Mouse (Mus musculus) CH12.LX (cell line): ENCODE measurements around the gene Hbb-bh1. TPM values are rescaled to one million over a fixed set of nuclear protein-coding genes. Genes with fewer than 3 reads are reported as not detected.

Source experiments
- DNase-seq: peaks from one replicate; pipeline ENCODE4 v3.0.0-alpha.2; 2013; ENCODE audit errors: extremely low read depth
- H3K27ac ChIP-seq: 2 replicates; pipeline ENCODE4 v1.5.1; 2012; ENCODE audit warnings: low read depth, mild to moderate bottlenecking, control low read depth, moderate library complexity; ENCODE audit not compliant: insufficient read depth
- H3K27me3 ChIP-seq: replicated peaks from 2 replicates; pipeline ENCODE3; 2012; ENCODE audit warnings: inconsistent platforms
- H3K36me3 ChIP-seq, 2 experiments: replicated peaks in 1 of 2; 2 replicates each; pipeline versions ENCODE3 to v1.6.1; 2012; ENCODE audit warnings: inconsistent platforms in 1 of 2, low read length in 1 of 2, mild to moderate bottlenecking in 1 of 2, mixed read lengths in 1 of 2, moderate library complexity in 1 of 2; ENCODE audit not compliant: control insufficient read depth in 1 of 2, insufficient read depth in 1 of 2
- H3K4me1 ChIP-seq, 2 experiments: 2 replicates each; pipeline ENCODE4 v1.6.1; 2012; ENCODE audit warnings: inconsistent platforms in 1 of 2, moderate library complexity in 1 of 2; ENCODE audit not compliant: insufficient read depth in 2 of 2, control insufficient read depth in 1 of 2
- H3K4me2 ChIP-seq: 2 replicates; pipeline ENCODE4 v1.6.1; 2012; ENCODE audit warnings: low read depth, mild to moderate bottlenecking, control low read depth; ENCODE audit not compliant: poor library complexity, insufficient read depth, severe bottlenecking
- H3K4me3 ChIP-seq, 3 experiments: fragments of 150-350 bp in 1 of 3; sonication (generic) in 1 of 3; replicated peaks in 1 of 3; 2 replicates each; pipeline versions ENCODE3 to v1.5.1; 2011 to 2012; ENCODE audit warnings: low read depth in 2 of 3, low read length in 2 of 3, mild to moderate bottlenecking in 2 of 3, moderate library complexity in 2 of 3, control low read depth in 1 of 3, improper control_type of control experiment in 1 of 3, inconsistent platforms in 1 of 3, mixed read lengths in 1 of 3; ENCODE audit not compliant: poor library complexity in 1 of 3
- H3K79me2 ChIP-seq: replicated peaks from 2 replicates; pipeline ENCODE4 v1.6.1; 2012; ENCODE audit warnings: mild to moderate bottlenecking, moderate library complexity; ENCODE audit not compliant: control insufficient read depth, poor library complexity, insufficient read depth, severe bottlenecking; ENCODE audit errors: extremely low read depth
- H3K9ac ChIP-seq: 2 replicates; pipeline ENCODE4 v1.6.1; 2012; ENCODE audit warnings: low read depth, mild to moderate bottlenecking, control low read depth, moderate library complexity; ENCODE audit not compliant: insufficient read depth
- H3K9me3 ChIP-seq: replicated peaks from 2 replicates; pipeline ENCODE3; 2012; ENCODE audit warnings: low read length, inconsistent platforms, mixed read lengths
- BHLHE40 ChIP-seq: IDR thresholded peaks from 2 replicates; pipeline ENCODE4 v1.6.1; 2011; ENCODE audit warnings: mild to moderate bottlenecking, low read depth, low read length, improper control_type of control experiment
- CHD2 ChIP-seq: IDR thresholded peaks from 2 replicates; pipeline ENCODE4 v1.6.1; 2011; ENCODE audit warnings: low read length, improper control_type of control experiment
- E2F4 ChIP-seq: IDR thresholded peaks from 2 replicates; pipeline ENCODE4 v1.6.1; 2011; ENCODE audit warnings: low read depth, low read length, improper control_type of control experiment; ENCODE audit not compliant: insufficient replicate concordance
- EP300 ChIP-seq: IDR thresholded peaks from 2 replicates; pipeline ENCODE4 v1.6.1; 2011; ENCODE audit warnings: low read length, improper control_type of control experiment
- ETS1 ChIP-seq: conservative IDR thresholded peaks from 2 replicates; pipeline ENCODE4 v1.6.1; 2012; ENCODE audit warnings: low read depth, mild to moderate bottlenecking, inconsistent platforms, low read length, improper control_type of control experiment, moderate library complexity
- GABPA ChIP-seq: IDR thresholded peaks from 2 replicates; pipeline ENCODE4 v1.6.1; 2012; ENCODE audit warnings: low read depth, low read length, improper control_type of control experiment, inconsistent platforms; ENCODE audit not compliant: insufficient replicate concordance
- HCFC1 ChIP-seq: IDR thresholded peaks from 2 replicates; pipeline ENCODE4 v1.6.1; 2012; ENCODE audit warnings: low read depth, mild to moderate bottlenecking, inconsistent platforms, low read length, improper control_type of control experiment
- IRF4 ChIP-seq: IDR thresholded peaks from 2 replicates; pipeline ENCODE4 v1.6.1; 2014; ENCODE audit warnings: low read depth, mild to moderate bottlenecking, inconsistent platforms, low read length, improper control_type of control experiment
- JUN ChIP-seq: IDR thresholded peaks from 2 replicates; pipeline ENCODE4 v1.6.1; 2011; ENCODE audit warnings: low read depth, mild to moderate bottlenecking, low read length, improper control_type of control experiment, moderate library complexity; ENCODE audit not compliant: insufficient read depth
- JUND ChIP-seq: conservative IDR thresholded peaks from 2 replicates; pipeline ENCODE4 v1.6.1; 2011; ENCODE audit warnings: low read depth, low read length, improper control_type of control experiment
- MAZ ChIP-seq: IDR thresholded peaks from 2 replicates; pipeline ENCODE4 v1.6.1; 2012; ENCODE audit warnings: low read depth, mild to moderate bottlenecking, inconsistent platforms, low read length, improper control_type of control experiment, moderate library complexity
- MYC ChIP-seq: IDR thresholded peaks from 2 replicates; pipeline ENCODE4 v1.6.1; 2011; ENCODE audit warnings: low read depth, mild to moderate bottlenecking, improper control_type of control experiment, low read length
- PAX5 ChIP-seq: IDR thresholded peaks from 2 replicates; pipeline ENCODE4 v1.6.1; 2012; ENCODE audit warnings: low read length, inconsistent platforms, mixed read lengths
- POLR2A ChIP-seq: IDR thresholded peaks from 2 replicates; pipeline ENCODE4 v1.6.1; 2011; ENCODE audit warnings: low read depth, mild to moderate bottlenecking, improper control_type of control experiment, low read length
- SIN3A ChIP-seq: IDR thresholded peaks from 2 replicates; pipeline ENCODE4 v1.6.1; 2012; ENCODE audit warnings: low read length, improper control_type of control experiment, inconsistent platforms
- TBP ChIP-seq: conservative IDR thresholded peaks from 2 replicates; pipeline ENCODE4 v1.6.1; 2011; ENCODE audit warnings: low read depth, low read length, improper control_type of control experiment
- ZMIZ1 ChIP-seq: IDR thresholded peaks from 2 replicates; pipeline ENCODE4 v1.6.1; 2012; ENCODE audit warnings: low read depth, mild to moderate bottlenecking, inconsistent platforms, low read length, improper control_type of control experiment
- dilution Hi-C: fragments of 300-500 bp; cut with MboI; formaldehyde crosslinking; loops from 2 replicates; pipeline ENCODE4 v1.14.3; 2020; ENCODE audit warnings: low sequenced_read_pairs; ENCODE audit not compliant: extremely low pct_unique_long_range_greater_than_20kb, extremely low pct_ligation_motif_present
- in situ Hi-C: fragments of 300-500 bp; cut with MboI; formaldehyde crosslinking; loops from 3 replicates; pipeline ENCODE4 v1.14.3; 2019; ENCODE audit warnings: low sequenced_read_pairs, low pct_ligation_motif_present, low pct_unique_long_range_greater_than_20kb, mixed read lengths
- polyA plus RNA-seq: library from polyadenylated mRNA; unstranded; fragments of >175 nt; gene quantifications from 2 replicates; pipeline ENCODE4 v1.2.1, GENCODE M21; 2012; ENCODE audit warnings: low read depth; ENCODE audit not compliant: insufficient read length
- total RNA-seq, 2 experiments: library from RNA; depleted of rRNA; stranded (reverse); fragments of 300-350 nt in 1 of 2; fragments of >200 nt in 1 of 2; gene quantifications; 2 replicates each; pipeline ENCODE4 v1.2.3; 2012 to 2014

The Hbb-bh1 gene
- total and polyA plus RNA-seq, 3 experiments: 0.95 TPM; not detected in 2

- H3K27ac ChIP-seq: no peak overlapping the region
- no peaks in the 10 kb centered on the region for H3K27me3 ChIP-seq
- no peaks in the 10 kb centered on the region for H3K36me3 ChIP-seq
- no peak overlapping the region for H3K9ac ChIP-seq
- no peaks in the 10 kb centered on the region for H3K79me2 ChIP-seq
- dilution Hi-C loops: no loop called here
- TF ChIP-seq MAZ (no peak), E2F4 (no peak), BHLHE40 (no peak)
- TF ChIP-seq, all 38 proteins: peak for 0
- Histone ChIP-seq H3K4me3 (no peak overlapping the region), H3K4me1 (peaks cover 2 to 50% of the 10 kb centered on the region in 2 experiments; a peak in 3 of 4 replicates), H3K4me2 (no peak overlapping the region), H3K9me3 (no peaks in the 10 kb centered on the region)
- in situ Hi-C loops: no loop called here
- DNase-seq: no peak
Observed at GRCm38 (mm10) chr7:103810296-103810695, 32.7 kb downstream of the Hbb-bh1 start.

GRCm38 (mm10) chr7:103809801-103810155, 33.2 kb downstream of the Hbb-bh1 start:
- Histone ChIP-seq H3K27ac (no peak overlapping the region), H3K36me3 (no peaks in the 10 kb centered on the region), H3K4me3 (no peak overlapping the region), H3K9ac (no peak overlapping the region), H3K79me2 (no peaks in the 10 kb centered on the region), H3K4me1 (peaks cover 2 to 47% of the 10 kb centered on the region in 2 experiments; a peak in 3 of 4 replicates), H3K9me3 (no peaks in the 10 kb centered on the region), H3K4me2 (no peak overlapping the region), H3K27me3 (no peaks in the 10 kb centered on the region)
- in situ Hi-C loops (no loop called here), dilution Hi-C loops (no loop called here)
- TF ChIP-seq PAX5 (no peak), MYC (no peak), EP300 (no peak), CHD2 (no peak), JUN (no peak), IRF4 (no peak), TBP (no peak), JUND (no peak), BHLHE40 (no peak), HCFC1 (no peak), ZMIZ1 (no peak), POLR2A (no peak), GABPA (no peak), ETS1 (no peak), SIN3A (no peak)
- no peak for DNase-seq
